Mouse (Mus musculus): ENCODE data around the gene Lyz1. TPM values are rescaled to one million over a fixed set of nuclear protein-coding genes. Genes with fewer than 3 reads are reported as not detected.

Lyz1 gene
- 2.3 and 11.4 TPM in 2 replicates for polyA plus RNA-seq (2016; fragmentation: Nextera tagmentation; extraction: Ambion mirVana)

DNA sequence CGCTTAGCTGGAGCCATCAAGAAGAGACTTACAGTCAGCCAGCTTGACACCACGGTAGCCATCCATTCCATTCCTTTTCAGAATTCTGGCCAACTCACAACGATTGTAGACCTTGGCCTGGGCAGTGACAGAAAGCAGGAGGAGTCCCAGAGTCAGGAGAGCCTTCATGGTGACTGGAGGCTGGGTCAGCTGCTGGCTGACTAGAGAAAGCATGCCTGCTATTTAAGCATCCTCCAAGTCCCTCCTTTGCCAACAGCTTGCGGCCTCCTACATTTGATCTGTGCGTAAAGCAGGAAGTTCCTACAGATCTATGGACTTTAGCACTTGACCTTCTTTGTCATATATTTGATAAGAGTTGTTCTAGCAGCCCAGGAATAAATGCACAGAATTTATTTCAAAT, at the start of gene Lyz1:
Lyz1 (minus strand) TSS at position 198 of the 400 bp plus-strand sequence.
- DNase-seq (ENCODE audit: low spot score), result no peak
- Histone ChIP-seq H3K27ac (no peak within 1 kb of the TSS), H3K36me3 (no peaks in the 10 kb centered on the region), H3K27me3 (ENCODE audit: insufficient read depth, poor library complexity, severe bottlenecking) (peaks cover 32% of the 10 kb centered on the region), H3K4me3 (no peak within 1 kb of the TSS), H3K4me1 (peaks cover 13% of the 10 kb centered on the region), H3K9me3 (no peaks in the 10 kb centered on the region)
- WGBS, result 65% methylated on average over 5 of the region's 5 CpGs

DNA sequence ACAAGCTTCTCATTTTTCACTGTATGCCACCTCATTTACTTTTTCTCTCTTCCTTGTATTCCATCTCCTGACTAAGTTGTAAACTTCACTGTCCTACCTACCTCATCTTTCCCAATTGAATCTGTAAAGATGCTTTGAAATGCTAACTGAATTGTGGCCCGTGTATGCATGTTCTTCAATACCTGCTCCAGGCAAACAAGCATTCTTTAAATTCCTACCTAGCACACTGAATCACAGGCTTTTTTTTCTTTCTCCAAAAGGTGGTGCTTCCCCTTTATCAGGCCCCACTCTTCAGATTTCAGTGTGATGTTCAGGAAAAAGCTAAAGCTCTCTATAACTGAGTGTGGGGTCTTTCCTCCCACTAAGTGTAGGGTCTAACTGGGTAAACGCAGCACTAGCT, 49.7 kb upstream of the Lyz1 start:
- H3K27ac ChIP-seq, result no peak overlapping the region
- no peaks in the 10 kb centered on the region for H3K9me3 ChIP-seq
- no peak for DNase-seq (ENCODE audit: low spot score)
- 72% methylated on average over 2 of the region's 2 CpGs for WGBS
- H3K4me1 ChIP-seq, result 0 out of 2 replicates have a peak, but pooled peaks cover 6% of the 10 kb centered on the region
- H3K4me3 ChIP-seq, result no peak overlapping the region
- H3K36me3 ChIP-seq, result 0 out of 2 replicates have a peak, but pooled peaks cover 12% of the 10 kb centered on the region
- no peaks in the 10 kb centered on the region for H3K27me3 ChIP-seq (ENCODE audit: insufficient read depth, poor library complexity, severe bottlenecking)

DNA sequence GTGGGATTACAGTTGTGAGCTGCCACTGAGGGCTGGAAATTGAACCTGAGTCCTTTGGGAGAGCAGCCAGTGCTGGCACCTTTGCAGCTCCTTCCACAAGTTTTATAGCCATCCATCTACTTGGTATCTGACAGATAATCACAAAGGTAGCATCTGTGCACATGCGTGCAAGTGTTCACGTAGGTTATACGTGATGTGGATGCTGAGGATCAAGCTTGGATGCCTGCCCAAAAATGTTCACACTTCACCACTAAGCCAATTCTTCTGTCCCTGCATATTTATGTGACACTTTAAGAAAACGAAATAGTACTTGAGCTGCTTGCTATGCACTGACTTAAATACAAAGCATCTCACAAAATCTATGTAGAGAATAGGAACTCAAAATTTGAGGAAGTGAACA, 48.4 kb upstream of the Lyz1 start:
- no peak overlapping the region for H3K27ac ChIP-seq
- H3K36me3 ChIP-seq, result 0 out of 2 replicates have a peak, but pooled peaks cover 5% of the 10 kb centered on the region
- H3K4me1 ChIP-seq, result 0 out of 2 replicates have a peak, but pooled peaks cover 6% of the 10 kb centered on the region
- H3K9me3 ChIP-seq, result no peaks in the 10 kb centered on the region
- no peak for DNase-seq (ENCODE audit: low spot score)
- 89% methylated on average over 4 of the region's 4 CpGs for WGBS
- no peaks in the 10 kb centered on the region for H3K27me3 ChIP-seq (ENCODE audit: insufficient read depth, poor library complexity, severe bottlenecking)
- no peak overlapping the region for H3K4me3 ChIP-seq

DNA sequence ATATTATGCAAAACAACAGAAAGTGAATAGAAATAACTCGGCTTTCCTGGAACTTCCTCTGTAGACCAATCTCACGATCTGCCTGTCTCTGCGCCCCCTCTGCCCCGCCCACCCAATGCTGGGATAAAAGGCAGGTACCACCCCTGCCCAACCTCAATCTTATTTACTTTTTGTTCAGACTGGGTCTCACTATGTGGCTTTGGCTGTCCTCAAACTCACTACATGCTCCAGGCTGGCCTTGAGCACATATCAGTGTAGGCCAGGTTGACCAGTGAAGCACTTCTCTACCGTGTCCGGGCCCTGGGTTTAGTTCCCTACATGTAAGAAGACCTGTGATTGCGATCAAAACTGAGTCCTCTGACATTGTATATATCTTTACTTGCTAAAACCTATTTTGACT, 46.6 kb upstream of the Lyz1 start:
- Histone ChIP-seq H3K4me1 (0 out of 2 replicates have a peak, but pooled peaks cover 6% of the 10 kb centered on the region), H3K4me3 (no peak overlapping the region), H3K27me3 (ENCODE audit: insufficient read depth, poor library complexity, severe bottlenecking) (no peaks in the 10 kb centered on the region), H3K9me3 (no peaks in the 10 kb centered on the region), H3K36me3 (0 out of 2 replicates have a peak, but pooled peaks cover 5% of the 10 kb centered on the region), H3K27ac (no peak overlapping the region)
- WGBS, result 83% methylated on average over 7 of the region's 7 CpGs
- no peak for DNase-seq (ENCODE audit: low spot score)

DNA sequence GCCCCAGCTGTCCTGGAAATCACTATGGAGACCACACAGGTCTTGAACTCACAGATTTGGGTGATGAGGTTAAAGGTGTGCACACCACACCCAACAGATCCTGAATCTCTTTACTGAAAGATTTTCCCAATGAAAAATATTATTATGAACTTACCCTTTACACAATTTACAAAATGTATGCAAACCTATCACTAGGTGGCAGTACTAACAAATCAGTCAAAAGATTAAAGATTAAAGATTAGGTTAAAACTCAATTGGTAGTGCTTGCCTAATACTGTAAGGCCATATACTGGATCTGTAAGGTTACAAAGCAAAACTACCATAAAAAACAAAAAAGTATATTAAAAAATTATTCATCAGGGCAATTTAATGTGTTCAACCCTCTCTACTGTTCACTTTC, 45.3 kb upstream of the Lyz1 start:
- Histone ChIP-seq H3K36me3 (no peaks in the 10 kb centered on the region), H3K9me3 (no peaks in the 10 kb centered on the region), H3K27me3 (ENCODE audit: insufficient read depth, poor library complexity, severe bottlenecking) (no peaks in the 10 kb centered on the region), H3K4me1 (0 out of 2 replicates have a peak, but pooled peaks cover 3% of the 10 kb centered on the region), H3K4me3 (no peak overlapping the region), H3K27ac (no peak overlapping the region)
- no peak for DNase-seq (ENCODE audit: low spot score)

DNA sequence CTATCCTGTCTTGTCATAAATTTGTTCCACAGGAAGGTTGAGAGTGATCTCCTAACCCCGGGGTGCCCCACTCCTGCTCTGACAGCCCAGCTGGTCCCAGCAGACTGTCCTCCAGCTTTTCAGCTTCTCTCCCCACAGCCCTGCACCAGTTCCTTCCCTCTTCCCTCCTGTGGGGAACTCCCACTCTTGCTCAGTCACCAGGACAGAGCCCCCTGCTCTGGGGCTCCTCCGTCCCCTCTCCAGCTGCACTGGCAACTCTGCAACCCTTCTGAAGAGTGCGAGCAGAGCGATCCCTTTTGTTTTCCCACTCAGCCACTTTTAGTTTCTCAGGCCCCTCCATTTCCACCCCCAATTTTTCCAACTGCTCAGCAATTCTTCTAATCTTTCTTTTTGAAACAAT, 43.0 kb upstream of the Lyz1 start:
- DNase-seq (ENCODE audit: low spot score), result no peak
- Histone ChIP-seq H3K9me3 (no peaks in the 10 kb centered on the region), H3K27me3 (ENCODE audit: insufficient read depth, poor library complexity, severe bottlenecking) (no peaks in the 10 kb centered on the region), H3K4me3 (no peak overlapping the region), H3K27ac (0 out of 2 replicates have a peak overlapping the region, but pooled peaks have one; percentile 47), H3K4me1 (no peaks in the 10 kb centered on the region), H3K36me3 (no peaks in the 10 kb centered on the region)
- WGBS, result 43% methylated on average over 4 of the region's 4 CpGs

DNA sequence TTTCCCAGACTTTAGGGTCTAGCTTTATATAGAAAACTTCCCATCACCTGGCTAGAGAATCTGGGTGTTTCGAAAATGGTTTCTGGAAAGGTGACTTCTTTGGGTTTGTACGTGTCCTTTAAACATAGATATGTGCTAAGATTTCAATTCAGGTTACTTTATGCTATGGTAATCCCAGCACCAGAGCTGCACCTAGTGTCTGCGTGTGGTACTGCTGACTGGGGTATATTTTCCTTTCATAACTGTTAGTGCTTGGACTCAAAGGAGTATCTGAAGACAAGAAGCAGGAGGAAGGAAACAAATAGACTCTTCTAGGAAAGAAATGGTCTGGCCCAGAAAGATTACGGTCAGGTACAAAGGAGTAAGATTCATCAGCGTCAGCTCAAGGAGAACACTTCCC, 37.9 kb upstream of the Lyz1 start:
- Histone ChIP-seq H3K27ac (no peak overlapping the region), H3K9me3 (no peaks in the 10 kb centered on the region), H3K4me1 (peaks cover 10% of the 10 kb centered on the region), H3K4me3 (no peak overlapping the region), H3K27me3 (ENCODE audit: insufficient read depth, poor library complexity, severe bottlenecking) (no peaks in the 10 kb centered on the region), H3K36me3 (no peaks in the 10 kb centered on the region; the same call in 1 of the 2 replicates)
- WGBS, result 70% methylated on average over 5 of the region's 5 CpGs
- DNase-seq (ENCODE audit: low spot score), result no peak

DNA sequence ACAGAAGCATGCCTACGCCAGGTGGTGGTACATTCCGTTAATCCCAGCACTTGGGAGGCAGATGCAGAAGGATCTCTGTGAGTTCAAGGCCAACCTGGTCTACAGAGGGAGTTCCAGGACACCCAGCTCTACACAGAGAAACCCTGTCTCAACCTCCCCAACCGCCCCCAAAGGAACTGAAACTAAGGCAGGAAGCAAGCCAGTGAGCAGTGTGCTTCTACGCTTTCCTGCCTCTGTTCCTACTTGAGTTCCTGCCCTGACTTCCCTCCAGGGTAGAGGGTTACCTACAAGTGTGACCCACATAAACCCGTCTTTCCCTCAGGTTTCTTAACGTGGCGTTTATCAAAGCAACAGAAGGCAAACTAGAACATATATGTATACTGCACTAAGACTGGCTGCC, 31.1 kb upstream of the Lyz1 start:
- DNase-seq (ENCODE audit: low spot score), result no peak
- Histone ChIP-seq H3K4me1 (peaks cover 8% of the 10 kb centered on the region), H3K27ac (no peak overlapping the region), H3K9me3 (no peaks in the 10 kb centered on the region), H3K4me3 (no peak overlapping the region), H3K27me3 (ENCODE audit: insufficient read depth, poor library complexity, severe bottlenecking) (no peaks in the 10 kb centered on the region), H3K36me3 (no peaks in the 10 kb centered on the region; the same call in 1 of the 2 replicates)
- 87% methylated on average over 7 of the region's 7 CpGs for WGBS

DNA sequence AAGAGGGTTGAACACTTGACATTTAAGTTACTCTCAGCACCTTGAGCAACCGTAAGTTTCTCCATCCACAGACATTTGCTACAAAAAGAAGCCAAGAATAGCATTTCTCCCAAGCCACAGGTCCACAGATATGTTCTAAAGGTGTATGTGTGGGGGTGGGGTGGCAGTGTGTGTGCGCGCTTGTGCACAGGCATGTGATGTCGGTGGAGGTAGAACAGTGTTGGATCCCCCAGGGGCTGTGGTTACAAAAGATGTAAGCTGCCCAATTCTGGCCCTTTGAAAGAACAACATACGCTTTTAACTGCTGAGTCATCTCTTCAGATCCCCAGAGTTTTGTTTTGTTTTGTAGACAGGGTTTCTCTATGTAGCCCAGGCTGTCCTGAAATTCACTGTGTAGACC, 30.0 kb upstream of the Lyz1 start:
- Histone ChIP-seq H3K27me3 (ENCODE audit: insufficient read depth, poor library complexity, severe bottlenecking) (no peaks in the 10 kb centered on the region), H3K36me3 (no peaks in the 10 kb centered on the region; the same call in 1 of the 2 replicates), H3K27ac (no peak overlapping the region), H3K4me3 (no peak overlapping the region), H3K9me3 (no peaks in the 10 kb centered on the region), H3K4me1 (no peaks in the 10 kb centered on the region)
- WGBS, result 94% methylated on average over 5 of the region's 5 CpGs
- no peak for DNase-seq (ENCODE audit: low spot score)

DNA sequence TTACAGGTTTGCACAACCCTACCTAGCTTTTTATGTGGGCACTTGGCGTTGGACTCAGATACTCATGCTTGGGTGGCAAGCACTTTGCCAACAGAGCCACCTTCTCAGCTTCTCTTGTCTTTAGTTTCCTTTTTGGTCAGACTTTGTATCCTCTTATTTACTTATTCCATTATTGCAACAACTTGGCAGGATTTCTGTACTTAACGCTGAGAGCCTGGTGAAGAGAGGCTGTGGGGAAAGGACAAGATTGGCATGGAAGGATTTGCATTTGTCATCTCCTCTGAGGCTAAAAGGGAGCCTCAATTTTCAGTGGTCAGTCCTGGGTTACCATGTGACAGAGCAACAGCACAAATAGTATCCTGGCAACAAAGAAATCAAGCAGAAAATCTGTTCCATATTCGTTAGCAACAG, 27.9 kb upstream of the Lyz1 start:
- DNase-seq (ENCODE audit: low spot score), result no peak
- Histone ChIP-seq H3K27me3 (ENCODE audit: insufficient read depth, poor library complexity, severe bottlenecking) (peaks cover 10% of the 10 kb centered on the region; the same call in 1 of the 2 replicates), H3K4me1 (no peaks in the 10 kb centered on the region), H3K36me3 (no peaks in the 10 kb centered on the region), H3K9me3 (no peaks in the 10 kb centered on the region), H3K27ac (no peak overlapping the region), H3K4me3 (no peak overlapping the region)
- 77% methylated on average over 3 of the region's 3 CpGs for WGBS

DNA sequence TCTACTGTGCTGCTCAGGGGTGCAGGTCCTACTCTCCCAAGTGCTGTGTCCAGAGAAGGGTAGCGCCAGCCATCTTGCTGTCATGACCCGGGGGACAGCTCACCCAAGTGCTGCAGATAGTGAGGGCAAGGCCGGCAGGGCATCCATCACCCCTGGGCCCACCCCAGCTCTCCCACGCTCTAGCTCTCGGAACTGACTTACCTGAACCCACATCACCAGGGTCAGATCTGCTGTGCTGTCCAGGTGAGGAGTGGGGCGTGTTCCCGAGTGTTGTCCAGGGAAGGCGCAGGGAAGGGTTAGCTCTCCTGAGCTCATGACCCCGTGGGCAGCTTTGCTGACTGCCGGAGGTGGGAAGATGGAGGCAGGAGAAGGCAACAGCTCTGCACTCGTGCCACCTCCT, 23.7 kb upstream of the Lyz1 start:
- H3K27ac ChIP-seq, result no peak overlapping the region
- H3K36me3 ChIP-seq, result no peaks in the 10 kb centered on the region
- WGBS, result 88% methylated on average over 11 of the region's 11 CpGs
- no peaks in the 10 kb centered on the region for H3K4me1 ChIP-seq
- no peaks in the 10 kb centered on the region for H3K9me3 ChIP-seq
- peak; percentile 73 for DNase-seq (ENCODE audit: low spot score)
- no peak overlapping the region for H3K4me3 ChIP-seq
- peaks cover 10% of the 10 kb centered on the region; the same call in 1 of the 2 replicates for H3K27me3 ChIP-seq (ENCODE audit: insufficient read depth, poor library complexity, severe bottlenecking)

DNA sequence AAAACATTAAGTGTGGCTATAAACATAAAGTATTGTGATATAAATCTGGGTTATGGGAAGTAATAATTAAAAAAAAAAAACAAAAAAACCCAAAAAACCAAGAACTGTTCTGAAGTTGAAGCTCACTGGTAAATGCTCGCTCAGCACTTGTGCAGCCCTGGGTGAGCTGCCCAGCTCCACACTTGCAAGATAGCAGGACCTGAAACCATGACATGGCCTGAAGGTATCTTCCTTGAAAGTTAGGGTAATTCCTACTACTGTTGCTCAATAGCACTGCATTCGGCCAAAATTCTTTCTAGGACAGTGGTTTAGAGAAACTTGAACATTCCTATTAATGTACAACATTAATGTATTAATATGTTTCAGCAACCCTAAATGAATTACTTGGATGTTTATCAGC, 20.5 kb upstream of the Lyz1 start:
- no peak overlapping the region for H3K27ac ChIP-seq
- no peak overlapping the region for H3K4me3 ChIP-seq
- peaks cover 10% of the 10 kb centered on the region; the same call in 1 of the 2 replicates for H3K27me3 ChIP-seq (ENCODE audit: insufficient read depth, poor library complexity, severe bottlenecking)
- H3K36me3 ChIP-seq, result no peaks in the 10 kb centered on the region
- WGBS, result 83% methylated on average over 2 of the region's 2 CpGs
- H3K4me1 ChIP-seq, result no peaks in the 10 kb centered on the region
- no peaks in the 10 kb centered on the region for H3K9me3 ChIP-seq
- no peak for DNase-seq (ENCODE audit: low spot score)

DNA sequence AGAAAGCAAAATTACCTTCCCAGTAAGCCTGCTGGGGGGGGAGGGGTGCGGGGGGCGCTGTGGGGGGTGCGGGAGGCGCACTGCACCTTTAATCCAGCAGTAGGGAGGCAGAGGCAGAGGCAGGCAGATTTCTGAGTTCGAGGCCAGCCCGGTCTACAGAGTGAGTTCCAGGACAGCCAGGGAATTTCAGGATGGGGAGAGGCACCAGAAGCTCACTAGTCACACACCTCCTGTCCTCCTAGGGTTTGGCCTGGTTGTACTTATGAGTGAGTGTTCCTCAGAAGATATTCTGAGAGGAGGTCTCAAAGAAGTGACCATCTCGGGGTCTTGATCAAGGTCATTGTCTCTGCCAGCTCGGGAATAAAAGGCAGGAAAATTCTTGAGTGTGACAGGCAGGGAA, 19.5 kb upstream of the Lyz1 start:
- no peak overlapping the region for H3K27ac ChIP-seq
- H3K4me3 ChIP-seq, result no peak overlapping the region
- no peaks in the 10 kb centered on the region for H3K9me3 ChIP-seq
- 73% methylated on average over 8 of the region's 8 CpGs for WGBS
- H3K27me3 ChIP-seq (ENCODE audit: insufficient read depth, poor library complexity, severe bottlenecking), result peaks cover 10% of the 10 kb centered on the region; the same call in 1 of the 2 replicates
- H3K36me3 ChIP-seq, result no peaks in the 10 kb centered on the region
- peak; percentile 60 for DNase-seq (ENCODE audit: low spot score)
- H3K4me1 ChIP-seq, result no peaks in the 10 kb centered on the region

DNA sequence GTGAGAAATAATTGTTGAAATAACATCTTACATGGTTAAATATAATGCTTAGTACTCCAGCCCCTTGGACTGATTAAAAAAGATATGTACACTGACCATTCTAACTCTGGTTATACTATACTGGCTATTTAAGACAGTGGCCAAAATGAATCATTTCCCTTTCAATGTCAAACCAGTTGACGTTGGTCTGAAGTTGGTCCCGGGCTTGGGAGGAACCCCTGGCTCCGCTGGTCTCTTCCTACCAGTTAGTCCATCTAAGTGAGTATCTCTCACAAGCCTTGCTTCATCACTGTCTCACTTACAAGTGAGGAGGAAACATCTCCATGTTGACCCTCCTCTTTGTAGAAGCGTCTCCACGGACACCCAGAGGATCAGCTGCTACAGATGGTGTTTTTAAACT, 11.7 kb upstream of the Lyz1 start:
- Histone ChIP-seq H3K4me1 (no peaks in the 10 kb centered on the region), H3K27ac (no peak overlapping the region), H3K9me3 (no peaks in the 10 kb centered on the region), H3K27me3 (ENCODE audit: insufficient read depth, poor library complexity, severe bottlenecking) (no peaks in the 10 kb centered on the region), H3K36me3 (no peaks in the 10 kb centered on the region), H3K4me3 (no peak overlapping the region)
- 82% methylated on average over 5 of the region's 5 CpGs for WGBS
- no peak for DNase-seq (ENCODE audit: low spot score)

All from heart, embryonic 10.5 days (tissue).